Mouse (Mus musculus) embryonic facial prominence, embryonic 14.5 days (tissue): ENCODE results near the gene 9930111J21Rik2. TPM values are rescaled to one million over a fixed set of nuclear protein-coding genes. Genes with fewer than 3 reads are reported as not detected.
A peak's percentile ranks its signal among the peaks of the same experiment; 100 is the strongest.
"Not testable (repeated sequence)": the region's sequence is repeated elsewhere in the genome, so short reads cannot be mapped to it uniquely, and the experiment has no call there.

Source experiments
- ATAC-seq: fragments of 200-750 bp; cut with Nextera tagmentation; 2 replicates; pipeline ENCODE4 v1.8.0; 2017; ENCODE audit warnings: low read depth, moderate number of reproducible peaks, moderate TSS enrichment
- DNase-seq: peaks from one replicate; pipeline ENCODE4 v3.0.0-alpha.2; 2015; ENCODE audit warnings: low spot score
- H3K27ac ChIP-seq: fragments of 300-500 bp; sonication (generic); replicated peaks from 2 replicates; pipeline ENCODE4 v1.5.1; 2014; ENCODE audit warnings: low read depth, mild to moderate bottlenecking, low read length, moderate library complexity
- H3K27me3 ChIP-seq: fragments of 300-500 bp; sonication (generic); replicated peaks from 2 replicates; pipeline ENCODE4 v1.6.1; 2014; ENCODE audit warnings: low read length; ENCODE audit not compliant: control insufficient read depth, insufficient read depth
- H3K36me3 ChIP-seq: fragments of 300-500 bp; sonication (generic); 2 replicates; pipeline ENCODE4 v1.6.1; 2014; ENCODE audit warnings: low read length, mixed read lengths; ENCODE audit not compliant: control insufficient read depth, insufficient read depth
- H3K4me1 ChIP-seq: fragments of 300-500 bp; sonication (generic); 2 replicates; pipeline ENCODE4 v1.6.1; 2014; ENCODE audit warnings: antibody characterized with exemption, low read length; ENCODE audit not compliant: control insufficient read depth, insufficient read depth
- H3K4me2 ChIP-seq: fragments of 300-500 bp; sonication (generic); 2 replicates; pipeline ENCODE4 v1.6.1; 2014; ENCODE audit warnings: low read depth, mild to moderate bottlenecking, low read length, moderate library complexity, mixed read lengths
- H3K4me3 ChIP-seq: fragments of 300-500 bp; sonication (generic); 2 replicates; pipeline ENCODE4 v1.5.1; 2014; ENCODE audit warnings: low read depth, mild to moderate bottlenecking, low read length
- H3K9ac ChIP-seq: fragments of 300-500 bp; sonication (generic); 2 replicates; pipeline ENCODE4 v1.6.1; 2014; ENCODE audit warnings: low read depth, mild to moderate bottlenecking, low read length, moderate library complexity, mixed read lengths
- H3K9me3 ChIP-seq: fragments of 300-500 bp; sonication (generic); 2 replicates; pipeline ENCODE4 v1.6.1; 2016; ENCODE audit warnings: low read length; ENCODE audit not compliant: control insufficient read depth
- WGBS: fragments of 180-500 bp; shearing (Covaris S2); extraction: QIAGEN DNeasy Blood & Tissue Kit; methylation state at CpG from one replicate; pipeline ENCODE4 v1.1.7; 2014; 5-methylcytosine and 5-hydroxymethylcytosine counted together
- polyA plus RNA-seq: library from polyadenylated mRNA; unstranded; fragments of >200 nt; fragmentation: Nextera tagmentation; extraction: Ambion mirVana; gene quantifications from 2 replicates; pipeline ENCODE4 v1.2.1, GENCODE M21; 2014

The 9930111J21Rik2 gene
- polyA plus RNA-seq, 1 experiment from 2014 or later = 0.81 TPM

DNA sequence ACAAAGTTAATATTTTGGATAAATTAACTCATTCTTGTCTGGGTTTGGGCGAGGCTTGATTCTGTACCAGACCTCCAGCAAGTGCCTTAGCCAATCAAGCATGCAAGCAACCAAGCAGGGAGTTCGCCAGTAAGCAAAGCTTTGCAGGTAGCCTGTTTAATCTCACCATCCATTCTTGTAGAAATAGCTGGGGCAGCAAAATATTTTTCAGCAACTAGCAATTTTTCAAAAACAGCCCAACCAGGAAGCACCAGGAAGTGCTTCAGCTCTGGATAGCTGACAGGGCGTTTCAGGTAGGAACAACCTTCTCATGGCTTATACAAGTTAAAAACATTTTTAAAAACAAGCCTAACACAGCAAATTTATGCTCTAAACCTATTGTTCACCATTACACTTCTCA lies 30.8 kb upstream of the 9930111J21Rik2 start:
- ATAC-seq (no peak), DNase-seq (no peak)
- no peak overlapping the region for H3K4me2 ChIP-seq
- no peak overlapping the region for H3K4me3 ChIP-seq
- no peak overlapping the region for H3K9ac ChIP-seq
- no peaks in the 10 kb centered on the region for H3K9me3 ChIP-seq
- no peaks in the 10 kb centered on the region for H3K36me3 ChIP-seq
- H3K27me3 ChIP-seq = no peaks in the 10 kb centered on the region
- WGBS = 72% methylated on average over 3 of the region's 3 CpGs
- no peak overlapping the region for H3K27ac ChIP-seq
- H3K4me1 ChIP-seq = no peaks in the 10 kb centered on the region

- H3K9me3 ChIP-seq = no peaks in the 10 kb centered on the region
- no peaks in the 10 kb centered on the region for H3K27me3 ChIP-seq
- no peak overlapping the region for H3K4me2 ChIP-seq
- no peak overlapping the region for H3K4me3 ChIP-seq
- ATAC-seq (no peak), DNase-seq (no peak)
- no peak overlapping the region for H3K27ac ChIP-seq
- 82% methylated on average over 4 of the region's 4 CpGs for WGBS
- H3K36me3 ChIP-seq = no peaks in the 10 kb centered on the region
- H3K4me1 ChIP-seq = no peaks in the 10 kb centered on the region
- H3K9ac ChIP-seq = no peak overlapping the region
These were observed 30.3 kb upstream of the 9930111J21Rik2 start for GRCm38 (mm10) chr11:49081356-49081755.

DNA sequence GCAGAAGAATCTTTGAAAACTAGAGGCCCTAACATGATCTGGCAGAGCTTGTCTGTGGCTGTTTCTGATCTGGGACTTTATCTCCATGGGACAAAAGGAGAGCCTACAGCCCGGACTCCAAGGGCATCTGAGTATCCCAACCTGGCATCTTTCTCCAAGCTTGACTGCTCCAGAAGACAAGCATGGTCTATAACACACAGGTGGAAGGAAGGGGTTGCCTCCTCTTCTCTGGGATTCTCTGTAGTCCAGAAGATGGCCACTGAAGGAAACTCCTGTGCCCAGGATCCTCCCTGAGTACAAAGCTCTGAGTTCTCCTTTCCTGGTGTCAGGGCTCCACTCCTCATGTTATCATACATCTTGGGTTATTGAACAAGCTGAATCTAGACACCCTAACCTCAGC lies 29.6 kb upstream of the 9930111J21Rik2 start:
- WGBS = 81% methylated on average over 1 of the region's 1 CpGs

DNA sequence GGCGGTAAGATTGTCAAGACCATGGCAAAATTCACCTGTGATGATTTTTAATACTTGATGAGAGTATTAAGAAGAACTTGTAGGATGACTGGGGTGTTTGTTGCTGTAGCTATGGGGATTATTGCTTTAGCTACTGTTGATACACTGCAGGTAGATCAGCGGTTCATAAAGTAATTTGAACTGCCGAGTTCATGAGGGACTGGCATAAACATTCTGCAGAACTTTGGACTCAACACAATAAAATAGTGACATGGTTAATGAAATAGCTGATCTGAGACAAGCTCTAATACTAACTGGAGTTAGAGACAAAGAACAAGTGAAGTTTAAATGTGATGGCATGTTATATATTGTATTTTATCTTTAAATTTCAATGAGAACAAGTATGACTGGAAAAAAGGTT lies 27.7 kb upstream of the 9930111J21Rik2 start:
- WGBS = 85% methylated on average over 3 of the region's 3 CpGs

More for the DNA sequence above, 29.6 kb upstream of the 9930111J21Rik2 start:
- Histone ChIP-seq H3K4me2 (no peak overlapping the region), H3K27me3 (no peaks in the 10 kb centered on the region), H3K9me3 (no peaks in the 10 kb centered on the region), H3K4me3 (no peak overlapping the region), H3K4me1 (no peaks in the 10 kb centered on the region), H3K36me3 (no peaks in the 10 kb centered on the region), H3K9ac (no peak overlapping the region), H3K27ac (no peak overlapping the region)
- DNase-seq (no peak), ATAC-seq (no peak)

DNA sequence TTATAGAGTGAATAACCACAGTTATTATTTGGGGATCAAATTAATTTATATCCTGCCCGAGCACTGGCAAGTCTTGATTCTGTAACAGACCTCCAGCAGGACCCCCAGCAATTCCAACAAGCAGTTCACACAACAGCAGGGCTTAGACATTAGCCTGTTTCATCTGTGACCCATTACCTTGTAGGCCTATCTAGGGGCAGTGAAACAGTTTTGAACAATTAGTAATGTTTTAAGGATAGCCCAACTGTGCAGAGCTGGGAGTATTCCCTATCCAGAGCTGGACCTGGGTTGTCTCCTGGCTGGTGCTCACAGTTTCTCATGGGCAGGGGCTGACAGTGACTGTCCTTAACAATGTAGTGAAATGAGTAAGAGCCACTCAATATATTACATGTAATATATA lies 26.0 kb upstream of the 9930111J21Rik2 start:
- no peak overlapping the region for H3K4me3 ChIP-seq

More for the DNA sequence above, 27.7 kb upstream of the 9930111J21Rik2 start:
- no peaks in the 10 kb centered on the region for H3K36me3 ChIP-seq
- no peak overlapping the region for H3K4me3 ChIP-seq
- H3K27ac ChIP-seq = no peak overlapping the region
- H3K4me1 ChIP-seq = no peaks in the 10 kb centered on the region
- no peaks in the 10 kb centered on the region for H3K27me3 ChIP-seq
- no peaks in the 10 kb centered on the region for H3K9me3 ChIP-seq
- DNase-seq = no peak
- H3K4me2 ChIP-seq = no peak overlapping the region
- ATAC-seq = no peak
- no peak overlapping the region for H3K9ac ChIP-seq

GRCm38 (mm10) chr11:49076001-49076757 lies 25.1 kb upstream of the 9930111J21Rik2 start, which contains the start of gene Ifi47:
Ifi47 (plus strand) TSS chr11:49076587.
- not testable (repeated sequence) for H3K9me3 ChIP-seq, H3K4me3 ChIP-seq, H3K27me3 ChIP-seq, ATAC-seq, H3K36me3 ChIP-seq, H3K4me2 ChIP-seq, H3K4me1 ChIP-seq, H3K9ac ChIP-seq
- DNase-seq = peak; percentile 30
- 58% methylated on average over 6 of the region's 6 CpGs for WGBS
- peak within 1 kb of the TSS; percentile 3; the same call in 1 of the 2 replicates for H3K27ac ChIP-seq

More for the DNA sequence above, 26.0 kb upstream of the 9930111J21Rik2 start:
- Histone ChIP-seq H3K4me2 (no peak overlapping the region), H3K9ac (no peak overlapping the region), H3K36me3 (no peaks in the 10 kb centered on the region), H3K4me1 (no peaks in the 10 kb centered on the region), H3K9me3 (no peaks in the 10 kb centered on the region), H3K27ac (peak overlapping the region; percentile 3; the same call in 1 of the 2 replicates), H3K27me3 (no peaks in the 10 kb centered on the region)
- DNase-seq (no peak), ATAC-seq (no peak)
- WGBS = 39% methylated on average over 1 of the region's 1 CpGs

DNA sequence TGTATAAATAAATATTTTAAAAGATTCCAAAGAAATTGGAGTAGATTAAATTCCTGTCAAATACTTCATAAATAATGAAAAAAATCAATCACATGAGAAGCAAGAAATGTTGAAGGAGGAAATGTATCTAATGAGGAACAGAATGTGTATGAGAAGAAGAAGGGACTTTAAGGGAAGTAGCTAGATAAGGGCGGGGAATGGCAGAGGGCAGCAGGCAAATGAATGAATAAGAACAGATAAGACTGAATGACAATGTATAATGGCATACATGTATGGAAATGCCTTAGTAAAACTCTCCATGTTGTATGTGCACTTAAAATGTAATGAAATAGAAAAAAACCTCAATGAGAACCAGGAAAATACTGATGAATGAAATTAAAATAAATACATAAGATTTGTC lies 17.3 kb upstream of the 9930111J21Rik2 start:
- WGBS = 79% methylated on average over 1 of the region's 1 CpGs
- Histone ChIP-seq H3K4me1 (no peaks in the 10 kb centered on the region), H3K27ac (no peak overlapping the region), H3K9me3 (no peaks in the 10 kb centered on the region), H3K9ac (no peak overlapping the region), H3K4me3 (no peak overlapping the region), H3K4me2 (no peak overlapping the region), H3K36me3 (no peaks in the 10 kb centered on the region), H3K27me3 (no peaks in the 10 kb centered on the region)
- DNase-seq = no peak
- no peak for ATAC-seq

DNA sequence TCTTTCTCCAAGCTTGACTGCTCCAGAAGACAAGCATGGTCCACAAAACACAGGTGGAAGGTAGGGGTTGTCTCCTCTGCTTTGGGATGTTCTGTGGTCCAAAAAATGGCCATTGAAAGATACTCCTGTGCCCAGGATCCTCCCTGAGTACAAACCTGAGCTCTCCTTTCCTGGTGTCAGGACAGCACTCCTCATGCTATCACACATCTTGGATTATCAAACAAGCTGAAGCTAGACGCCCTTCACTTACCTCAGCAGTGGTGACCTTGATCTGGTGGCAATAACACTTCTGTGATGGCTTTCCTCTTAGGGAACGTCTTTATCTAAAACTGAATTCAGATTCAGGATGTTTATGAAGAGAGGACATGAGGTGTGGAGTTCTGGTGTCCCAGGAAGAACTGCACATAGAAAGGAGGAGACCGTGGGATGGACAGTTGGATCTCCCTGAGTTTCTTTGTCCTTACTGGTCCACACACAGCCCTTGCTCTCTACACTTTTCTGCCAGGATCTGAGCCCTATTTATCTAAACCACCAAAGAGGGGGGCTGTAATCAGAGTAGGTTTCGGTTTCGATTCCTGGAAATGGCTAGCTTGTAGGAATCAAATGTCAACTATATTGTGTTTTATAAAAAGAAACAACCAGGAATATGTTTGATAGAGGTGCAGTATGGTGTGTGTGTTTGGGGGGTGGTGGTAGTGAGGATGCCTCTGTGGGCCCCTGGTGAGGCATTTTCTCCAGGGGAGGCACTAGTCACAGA lies 12.8 kb upstream of the 9930111J21Rik2 start, which contains the start of gene Tgtp2:
TSS of gene Tgtp2 (minus strand) at position 494 of the 757 bp plus-strand sequence.
- H3K36me3 ChIP-seq, H3K27me3 ChIP-seq, ATAC-seq, H3K4me3 ChIP-seq, H3K9ac ChIP-seq, H3K9me3 ChIP-seq, DNase-seq, H3K4me1 ChIP-seq, H3K27ac ChIP-seq, H3K4me2 ChIP-seq: not testable (repeated sequence)
- WGBS = 78% methylated on average over 5 of the region's 5 CpGs
